Mouse (Mus musculus) myocyte (in vitro differentiated cells): ENCODE measurements around the gene Acpp. TPM values are rescaled to one million over a fixed set of nuclear protein-coding genes. Genes with fewer than 3 reads are reported as not detected.
A peak's percentile ranks its signal among the peaks of the same experiment; 100 is the strongest.

ENCODE experiments used
- H3K27me3 ChIP-seq: one replicate; pipeline ENCODE4 v1.6.1; 2011; ENCODE audit not compliant: control insufficient read depth, insufficient read depth, insufficient read length
- H3K36me3 ChIP-seq: one replicate; pipeline ENCODE4 v1.6.1; 2011; ENCODE audit not compliant: control insufficient read depth, insufficient read depth
- H3K4me2 ChIP-seq: one replicate; pipeline ENCODE4 v1.6.1; 2011; ENCODE audit warnings: low read depth, control low read depth
- H3K4me3 ChIP-seq: one replicate; pipeline ENCODE4 v1.5.1; 2011; ENCODE audit warnings: mild to moderate bottlenecking, control low read depth, moderate library complexity
- H3K79me2 ChIP-seq: one replicate; pipeline ENCODE4 v1.6.1; 2011; ENCODE audit not compliant: control insufficient read depth, insufficient read depth
- H3ac ChIP-seq: one replicate; pipeline ENCODE4 v1.6.1; 2011; ENCODE audit not compliant: control insufficient read depth, insufficient read length
- CEBPB ChIP-seq: IDR thresholded peaks from 2 replicates; pipeline ENCODE4 v1.6.1; 2011; ENCODE audit warnings: mild to moderate bottlenecking, moderate library complexity; ENCODE audit not compliant: poor library complexity, insufficient read depth, severe bottlenecking
- E2F4 ChIP-seq: IDR thresholded peaks from one replicate; pipeline ENCODE4 v1.6.1; 2011; ENCODE audit warnings: mild to moderate bottlenecking, control low read depth, moderate library complexity; ENCODE audit not compliant: insufficient read depth
- MAX ChIP-seq: IDR thresholded peaks from one replicate; pipeline ENCODE4 v1.6.1; 2011; ENCODE audit warnings: low read depth, mild to moderate bottlenecking, control low read depth
- MYOD1 ChIP-seq, 3 experiments: IDR thresholded peaks; one replicate each; pipeline ENCODE4 v1.6.1; 2011; ENCODE audit warnings: control low read depth in 2 of 3, low read depth in 2 of 3, mild to moderate bottlenecking in 2 of 3, moderate library complexity in 1 of 3; ENCODE audit not compliant: insufficient read length in 2 of 3, control insufficient read depth in 1 of 3
- MYOG ChIP-seq, 3 experiments: IDR thresholded peaks; one replicate each; pipeline ENCODE4 v1.6.1; 2011; ENCODE audit warnings: control low read depth in 2 of 3, low read depth in 2 of 3, mild to moderate bottlenecking in 2 of 3; ENCODE audit not compliant: insufficient read length in 2 of 3, control insufficient read depth in 1 of 3, insufficient read depth in 1 of 3
- POLR2A ChIP-seq: IDR thresholded peaks from one replicate; pipeline ENCODE4 v1.6.1; 2011; ENCODE audit warnings: low read depth, mild to moderate bottlenecking, control low read depth, moderate library complexity; ENCODE audit not compliant: insufficient read length
- POLR2AphosphoS2 ChIP-seq: IDR thresholded peaks from one replicate; pipeline ENCODE4 v1.6.1; 2011; ENCODE audit warnings: low read depth, control low read depth; ENCODE audit not compliant: insufficient read length
- REST ChIP-seq: IDR thresholded peaks from one replicate; pipeline ENCODE4 v1.6.1; 2011; ENCODE audit warnings: mild to moderate bottlenecking, control low read depth, moderate library complexity; ENCODE audit not compliant: insufficient read depth, insufficient read length
- SRF ChIP-seq: IDR thresholded peaks from one replicate; pipeline ENCODE4 v1.6.1; 2011; ENCODE audit warnings: low read depth; ENCODE audit not compliant: control insufficient read depth, insufficient read length
- TCF12 ChIP-seq: IDR thresholded peaks from one replicate; pipeline ENCODE4 v1.6.1; 2011; ENCODE audit warnings: mild to moderate bottlenecking, control low read depth; ENCODE audit not compliant: poor library complexity, insufficient read depth, severe bottlenecking
- TCF3 ChIP-seq: IDR thresholded peaks from one replicate; pipeline ENCODE4 v1.6.1; 2011; ENCODE audit warnings: low read depth, control low read depth; ENCODE audit not compliant: insufficient read length
- USF1 ChIP-seq: IDR thresholded peaks from one replicate; pipeline ENCODE4 v1.6.1; 2011; ENCODE audit warnings: low read depth, mild to moderate bottlenecking, control low read depth, moderate library complexity
- polyA plus RNA-seq: library from polyadenylated mRNA; unstranded; fragments of >200 nt; fragmentation: generic; extraction: Trizol; gene quantifications from one replicate; pipeline ENCODE4 v1.2.1, GENCODE M21; 2012; ENCODE audit warnings: missing spikeins

The Acpp gene
- polyA plus RNA-seq, 1 experiment = 0.35 TPM

DNA sequence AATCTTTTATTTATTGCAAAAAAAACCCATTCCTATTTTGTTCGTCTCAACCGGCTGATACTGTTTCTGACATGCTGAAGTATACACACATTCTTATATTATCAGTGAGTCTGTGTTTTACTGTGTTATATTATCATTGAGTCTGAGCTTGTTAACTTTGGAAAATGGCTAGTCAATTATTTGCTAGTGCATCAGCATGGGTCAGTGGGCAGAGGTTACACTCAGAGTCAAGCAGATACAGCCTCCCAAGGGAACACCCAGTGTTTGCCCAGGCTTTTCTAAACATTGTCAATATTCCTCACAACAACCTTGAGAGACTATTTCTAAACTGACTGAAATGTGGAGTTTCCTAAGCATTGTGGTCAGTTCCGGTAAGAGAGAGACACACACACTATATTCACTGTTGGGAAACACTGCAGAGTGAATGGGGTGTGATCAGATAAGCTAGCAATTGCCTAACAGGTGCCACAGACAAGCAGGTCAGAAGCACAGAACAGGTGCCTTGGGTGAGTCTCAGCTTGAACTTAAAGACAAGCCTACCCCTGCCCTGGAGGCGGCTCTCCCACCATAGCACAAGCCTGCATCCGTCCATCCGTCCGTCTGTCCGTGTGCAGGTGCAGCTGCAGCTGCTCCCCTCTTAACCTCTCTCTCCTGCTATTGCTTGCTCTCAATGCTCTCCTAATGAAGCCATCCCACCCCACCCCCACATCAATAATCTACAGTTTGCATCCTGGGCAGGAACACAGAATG lies 18.1 kb upstream of the Acpp start:
- H3K36me3 ChIP-seq = no peaks in the 10 kb centered on the region
- H3K4me3 ChIP-seq = no peak overlapping the region
- no peak overlapping the region for H3K4me2 ChIP-seq
- H3ac ChIP-seq = no peak overlapping the region
- no peaks in the 10 kb centered on the region for H3K79me2 ChIP-seq
- TF ChIP-seq MYOD1 (IDR thresholded peaks at IDR 0.05; ENCODE audit: control insufficient read depth in 1 of 3, insufficient read length in 2 of 3, low read depth in 2 of 3) = no peak
- TF ChIP-seq MYOG (IDR thresholded peaks at IDR 0.05; ENCODE audit: control insufficient read depth in 1 of 3, insufficient read depth in 1 of 3, insufficient read length in 2 of 3, low read depth in 2 of 3) = no peak
- no peak for TF ChIP-seq TCF3
- no peak for TF ChIP-seq POLR2AphosphoS2
- no peak for TF ChIP-seq SRF
- no peak for TF ChIP-seq CEBPB
- TF ChIP-seq USF1 = no peak
- no peak for TF ChIP-seq TCF12
- no peak for TF ChIP-seq REST
- TF ChIP-seq POLR2A = no peak
- H3K27me3 ChIP-seq = no peaks in the 10 kb centered on the region

DNA sequence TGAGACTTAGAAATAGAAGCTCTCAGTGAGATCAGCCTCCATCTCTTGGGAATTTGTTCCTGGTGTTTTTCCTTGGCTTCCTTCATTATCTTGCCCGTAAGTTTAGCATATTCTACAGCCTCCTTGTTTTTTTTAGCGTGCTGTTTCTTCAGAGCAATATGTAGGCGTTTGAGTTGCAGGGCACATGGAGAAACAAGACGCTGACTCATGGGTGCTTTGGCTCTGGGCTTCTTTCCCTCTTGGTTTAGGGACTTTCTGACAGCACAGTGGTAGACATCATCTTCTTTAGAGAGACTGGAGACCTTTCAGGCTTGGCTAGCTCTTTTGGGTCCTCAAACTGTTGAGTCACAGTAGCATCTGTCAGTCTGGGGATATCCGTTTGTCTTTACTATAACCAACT lies 6.6 kb upstream of the Acpp start:
- Histone ChIP-seq H3ac (no peak overlapping the region), H3K4me2 (peak overlapping the region; percentile 15), H3K79me2 (no peaks in the 10 kb centered on the region), H3K27me3 (no peaks in the 10 kb centered on the region), H3K36me3 (no peaks in the 10 kb centered on the region), H3K4me3 (no peak overlapping the region)
- TF ChIP-seq MYOD1 (IDR thresholded peaks at IDR 0.05; ENCODE audit: control insufficient read depth in 1 of 3, insufficient read length in 2 of 3, low read depth in 2 of 3) = no peak
- no peak for TF ChIP-seq POLR2AphosphoS2
- TF ChIP-seq REST = no peak
- no peak for TF ChIP-seq MAX
- TF ChIP-seq USF1 = no peak
- TF ChIP-seq TCF3 = no peak
- no peak for TF ChIP-seq E2F4
- TF ChIP-seq MYOG (IDR thresholded peaks at IDR 0.05; ENCODE audit: control insufficient read depth in 1 of 3, insufficient read depth in 1 of 3, insufficient read length in 2 of 3, low read depth in 2 of 3) = no peak
- TF ChIP-seq CEBPB = no peak
- TF ChIP-seq SRF = no peak
- TF ChIP-seq POLR2A = no peak

DNA sequence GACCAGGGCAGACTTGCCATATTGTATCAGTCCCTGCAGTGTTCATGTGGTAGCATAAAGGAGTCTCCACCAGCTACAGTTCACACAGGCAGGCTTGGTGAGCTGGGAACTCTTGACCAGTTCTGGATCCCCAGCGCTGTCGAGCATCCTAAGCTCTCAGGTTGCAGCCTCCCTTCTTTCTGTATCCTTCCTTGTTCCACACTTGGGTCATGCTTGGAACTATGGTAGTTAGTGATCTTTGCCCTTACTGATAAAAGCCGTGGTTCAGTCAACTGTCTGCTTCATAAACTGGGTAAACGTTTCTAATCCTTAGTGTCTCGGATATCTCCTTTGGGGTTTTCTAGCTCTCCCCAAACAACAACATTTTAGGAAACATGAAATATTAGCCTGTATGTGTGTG lies 1.9 kb upstream of the Acpp start:
- no peaks in the 10 kb centered on the region for H3K36me3 ChIP-seq
- TF ChIP-seq REST (no peak), SRF (no peak), TCF12 (no peak), MYOG (IDR thresholded peaks at IDR 0.05; ENCODE audit: control insufficient read depth in 1 of 3, insufficient read depth in 1 of 3, insufficient read length in 2 of 3, low read depth in 2 of 3) (no peak), POLR2AphosphoS2 (no peak), POLR2A (no peak), MAX (no peak), MYOD1 (IDR thresholded peaks at IDR 0.05; ENCODE audit: control insufficient read depth in 1 of 3, insufficient read length in 2 of 3, low read depth in 2 of 3) (no peak)
- no peak overlapping the region for H3K4me2 ChIP-seq
- no peaks in the 10 kb centered on the region for H3K79me2 ChIP-seq
- no peak overlapping the region for H3K4me3 ChIP-seq
- H3ac ChIP-seq = no peak overlapping the region
- no peaks in the 10 kb centered on the region for H3K27me3 ChIP-seq

DNA sequence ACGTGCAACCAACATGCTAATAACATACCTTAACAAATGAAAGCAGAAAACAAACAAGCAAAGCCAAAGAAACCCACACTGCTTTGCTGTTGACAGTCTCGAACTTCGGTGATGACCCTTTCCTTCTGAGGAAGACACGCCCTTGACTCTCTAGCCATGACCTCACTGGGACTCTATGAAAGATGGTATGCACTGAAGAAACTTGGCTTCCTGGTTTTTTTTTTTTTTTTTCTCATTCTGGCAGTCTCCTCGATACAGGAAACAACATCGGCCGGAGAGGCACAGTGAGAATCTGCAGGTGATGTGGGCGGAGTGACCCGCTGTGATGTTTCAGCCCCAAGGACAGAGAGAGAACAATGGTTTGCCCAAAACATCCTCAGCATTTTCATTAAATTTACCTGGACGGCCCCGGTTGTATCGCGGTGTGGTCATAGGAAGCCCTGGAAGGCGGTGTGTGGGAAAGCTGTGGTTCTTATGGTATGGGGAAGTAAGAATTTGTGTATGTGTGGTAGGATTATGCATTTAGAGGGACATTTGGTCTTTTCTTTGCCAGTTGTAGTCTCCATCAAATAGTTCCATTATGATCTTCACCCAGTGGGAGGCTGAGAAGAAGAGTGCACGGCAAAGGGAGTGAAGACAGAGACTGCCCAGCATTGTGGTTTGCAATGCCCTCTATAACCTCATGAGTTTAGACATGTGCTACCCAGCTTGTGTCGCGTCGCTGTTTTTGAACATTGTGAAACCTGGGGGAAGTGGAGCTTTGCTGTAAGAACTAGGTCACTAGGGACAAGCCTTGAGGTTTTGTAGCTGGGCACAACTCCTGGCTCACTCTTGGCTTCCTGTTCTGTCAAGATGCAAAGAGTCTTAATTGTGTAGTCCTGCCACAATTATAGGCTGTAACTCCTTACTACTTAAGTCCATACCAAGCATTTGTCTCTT lies 1.2 kb upstream of the Acpp start:
- Histone ChIP-seq H3K4me3 (no peak overlapping the region), H3K79me2 (no peaks in the 10 kb centered on the region), H3ac (no peak overlapping the region), H3K36me3 (no peaks in the 10 kb centered on the region), H3K27me3 (no peaks in the 10 kb centered on the region), H3K4me2 (no peak overlapping the region)
- TF ChIP-seq TCF12 (no peak), E2F4 (no peak), MYOG (IDR thresholded peaks at IDR 0.05; ENCODE audit: control insufficient read depth in 1 of 3, insufficient read depth in 1 of 3, insufficient read length in 2 of 3, low read depth in 2 of 3) (no peak), MAX (no peak), REST (no peak), SRF (no peak), POLR2A (no peak), TCF3 (no peak)
